Mouse (Mus musculus) adrenal gland, adult (tissue): Measurements from ENCODE around the gene Tstd3.
"Not testable (repeated sequence)": the region's sequence is repeated elsewhere in the genome, so short reads cannot be mapped to it uniquely, and the experiment has no call there.

Source experiments
- DNase-seq, 2 experiments: peaks; one replicate each; pipeline ENCODE4 v3.0.0; 2022 to 2023; ENCODE audit warnings: low spot score in 1 of 2; ENCODE audit not compliant: inconsistent age in 2 of 2

Gene Tstd3

DNA sequence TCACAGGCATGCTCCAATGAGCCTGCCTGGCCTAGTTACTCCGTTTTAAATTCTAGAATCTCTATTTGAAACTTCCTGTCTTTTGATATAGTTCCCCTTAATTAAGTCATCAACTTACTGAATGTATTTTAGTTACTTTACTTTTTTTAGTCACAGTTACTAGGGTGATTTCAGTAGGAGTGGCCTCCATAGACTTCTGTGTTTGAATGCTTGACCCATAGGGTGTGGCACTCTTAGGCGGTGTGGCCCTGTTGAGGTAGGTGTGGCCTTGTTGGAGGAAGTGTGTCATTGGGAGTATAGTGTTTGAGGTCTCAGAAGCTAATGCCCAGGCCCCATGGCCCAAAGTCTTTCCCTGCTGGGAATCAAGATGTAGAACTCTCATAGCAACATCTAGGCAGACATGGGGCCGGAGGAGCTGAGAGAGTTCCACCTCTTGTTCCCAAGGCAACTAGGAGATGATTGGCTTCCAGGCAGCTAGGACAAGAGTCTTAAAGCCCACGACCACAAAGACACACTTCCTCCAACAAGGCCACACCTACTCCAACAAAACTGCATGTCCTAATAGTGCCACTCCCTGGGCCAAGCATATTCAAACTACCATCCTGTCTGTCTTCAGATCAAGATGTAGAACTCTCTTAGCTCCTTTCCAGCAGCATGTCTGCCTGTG lies 11.8 kb downstream of the Tstd3 start:
- no peak for DNase-seq

DNA sequence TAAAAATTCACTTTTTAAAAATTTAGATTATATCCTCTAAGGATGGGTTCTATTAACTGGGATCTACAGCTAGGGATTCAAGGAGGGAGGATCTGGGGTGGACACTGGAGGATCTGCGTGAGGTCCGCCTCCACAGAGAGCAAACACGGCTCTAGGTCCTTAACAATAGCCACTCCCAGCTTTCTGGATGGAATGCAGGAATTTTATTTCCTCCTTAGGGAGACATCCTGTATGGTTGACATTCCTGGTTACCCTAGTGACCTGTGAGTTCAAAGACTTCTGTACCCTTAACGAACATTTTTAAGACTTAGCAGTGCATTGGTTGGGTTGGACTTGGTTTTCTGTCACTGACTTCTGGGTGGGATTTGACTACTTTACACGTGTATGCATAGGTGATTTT lies 21.3 kb downstream of the Tstd3 start:
- DNase-seq = no peak

DNA sequence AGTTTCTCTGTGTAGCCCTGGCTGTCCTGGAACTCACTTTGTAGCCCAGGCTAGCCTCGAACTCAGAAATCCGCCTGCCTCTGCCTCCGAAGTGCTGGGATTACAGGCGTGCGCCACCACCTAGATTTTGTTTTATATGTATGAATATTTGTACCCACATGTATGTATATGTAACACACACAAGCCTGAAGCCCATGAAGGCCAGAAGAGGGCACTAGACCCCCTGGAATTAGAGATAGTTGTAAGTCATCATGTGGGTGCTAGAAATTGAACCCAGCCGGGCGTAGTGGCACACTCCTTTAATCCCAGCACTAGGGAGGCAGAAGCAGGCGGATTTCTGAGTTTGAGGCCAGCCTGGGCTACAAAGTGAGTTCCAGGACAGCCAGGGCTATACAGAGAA lies 22.9 kb downstream of the Tstd3 start:
- not testable (repeated sequence) for DNase-seq

DNA sequence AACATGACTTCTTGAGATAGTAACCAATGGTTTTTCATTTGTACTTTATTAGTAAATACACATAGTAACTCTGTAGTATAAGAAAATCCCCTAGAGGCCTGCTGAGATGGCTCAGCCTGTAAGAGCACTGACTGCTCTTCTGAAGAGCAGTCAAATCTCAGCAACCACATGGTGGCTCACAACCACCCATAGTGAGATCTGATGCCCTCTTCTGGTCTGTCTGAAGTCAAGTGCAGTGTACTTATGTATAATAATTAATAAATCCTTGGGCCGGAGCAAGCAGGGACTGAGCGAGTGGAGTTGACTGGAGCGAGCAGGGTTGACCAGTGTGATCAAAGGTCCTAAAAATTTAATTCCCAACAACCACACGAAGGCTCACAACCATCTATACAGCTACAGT lies 27.8 kb downstream of the Tstd3 start:
- peak in 1 of 2 experiments; percentile 51 for DNase-seq

- peak; percentile 93 to 98 for DNase-seq
Observed at GRCm38 (mm10) chr4:21727615-21728165, 39.3 kb downstream of the Tstd3 start, which contains the start of gene Ccnc. Gene Ccnc, plus strand, starts transcription at chr4:21727701.

DNA sequence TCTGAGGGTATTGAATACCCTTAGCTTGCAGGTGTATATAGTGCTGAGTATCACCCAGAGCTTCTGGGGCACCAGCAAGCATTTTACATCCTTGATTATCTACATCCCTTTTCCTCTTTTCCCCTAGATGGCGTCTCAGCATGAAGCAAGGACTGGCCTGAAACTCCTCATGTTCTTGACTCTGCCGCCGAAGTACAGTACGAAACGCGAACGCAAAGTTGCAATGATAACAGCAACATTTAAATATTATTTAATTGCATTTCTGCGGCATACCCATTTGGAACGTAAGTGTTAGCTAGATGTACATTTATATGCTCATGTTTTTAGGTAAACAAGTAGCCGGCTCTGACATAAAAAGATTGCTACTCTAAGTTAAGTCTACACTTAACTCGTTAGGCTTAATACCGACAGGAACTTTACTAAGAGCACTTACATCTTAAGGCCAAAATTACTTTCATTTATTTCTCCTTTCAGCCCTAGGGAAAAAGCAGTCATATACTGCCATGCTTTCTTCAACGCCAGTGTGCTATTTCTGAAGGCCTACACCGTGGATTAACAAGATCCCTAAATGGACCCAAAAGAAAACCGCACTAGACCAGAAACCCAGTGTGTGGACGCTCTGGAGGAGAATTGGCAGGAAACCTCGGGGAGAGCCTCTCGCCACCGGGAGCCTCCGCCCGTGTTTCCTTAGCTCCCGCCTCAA lies 39.9 kb downstream of the Tstd3 start:
- DNase-seq = peak; percentile 36 to 84

- DNase-seq = no peak
Observed at GRCm38 (mm10) chr4:21722752-21723334, 44.2 kb downstream of the Tstd3 start.

DNA sequence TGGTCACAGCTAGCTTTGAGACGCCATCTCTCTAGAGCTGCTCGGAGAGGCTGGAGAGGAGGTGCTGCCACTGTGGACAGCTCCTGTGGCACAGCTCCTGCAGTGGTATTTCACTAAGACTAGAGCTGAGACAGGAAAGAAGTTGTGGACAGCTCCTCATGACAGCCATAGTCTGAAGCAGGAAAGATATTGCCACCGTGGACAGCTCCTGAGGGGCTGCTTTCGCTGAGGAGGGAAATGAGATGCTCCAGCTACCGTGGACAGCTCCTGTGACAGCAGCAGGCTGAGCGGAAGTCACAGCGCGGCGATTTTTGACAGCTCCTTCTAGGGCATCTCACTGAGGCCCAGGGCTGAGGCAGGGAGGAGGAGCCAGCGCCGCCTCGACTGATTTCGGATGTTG lies 54.9 kb downstream of the Tstd3 start:
- peak; percentile 89 to 95 for DNase-seq
